Mouse (Mus musculus): Measurements from ENCODE around the gene Nos2.

Gene Nos2

GRCm38 (mm10) chr11:78920411-78920939 is at the start of gene Nos2:
Gene Nos2, plus strand, starts transcription at chr11:78920787.
- no peak for DNase-seq

DNA sequence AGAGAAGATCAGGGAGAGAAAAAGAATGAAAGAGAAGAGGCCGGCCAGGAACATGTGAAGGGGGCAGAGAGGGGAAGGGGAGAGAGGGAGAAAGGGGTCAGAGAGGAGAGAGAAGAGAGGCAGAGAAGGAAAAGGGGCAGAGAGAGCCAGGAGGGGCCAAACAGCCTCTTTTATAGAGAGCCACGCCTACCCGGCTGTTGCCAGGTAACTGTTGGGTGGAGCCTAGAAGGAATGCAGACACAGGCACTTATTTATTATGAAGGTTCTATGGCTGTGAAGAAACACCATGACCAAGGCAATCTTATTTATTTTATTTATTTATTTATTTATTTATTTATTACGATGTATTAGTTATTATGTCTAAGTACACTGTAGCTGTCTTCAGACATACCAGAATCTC is 49.7 kb upstream of the Nos2 start:
- no peak for DNase-seq

GRCm38 (mm10) chr11:78872782-78873181 is 47.8 kb upstream of the Nos2 start:
- DNase-seq, result no peak

DNA sequence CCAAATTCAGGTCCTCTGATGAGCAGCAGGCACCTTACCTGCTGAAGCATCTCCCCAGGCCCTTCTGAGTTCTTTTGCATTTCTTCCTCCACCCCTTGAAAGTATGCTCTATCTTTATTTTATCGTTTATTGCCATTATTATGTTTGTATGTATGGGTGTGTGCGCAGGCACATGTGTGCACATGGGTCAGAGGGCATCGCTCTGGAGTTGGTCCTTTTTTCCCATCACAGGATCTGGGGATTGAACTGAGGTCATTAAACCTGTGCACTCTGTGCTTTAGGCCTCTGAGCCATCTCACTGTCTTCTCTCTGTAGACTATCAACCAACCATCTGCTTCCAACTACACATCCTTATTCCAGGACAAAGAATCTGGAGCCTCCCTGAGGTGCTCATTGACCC is 40.9 kb upstream of the Nos2 start:
- no peak for DNase-seq

GRCm38 (mm10) chr11:78886693-78887092 is 33.9 kb upstream of the Nos2 start:
- DNase-seq, result peak; percentile 2

GRCm38 (mm10) chr11:78887102-78887971 is 33.2 kb upstream of the Nos2 start:
- DNase-seq, result peak; percentile 75

GRCm38 (mm10) chr11:78889156-78889555 is 31.4 kb upstream of the Nos2 start:
- no peak for DNase-seq

GRCm38 (mm10) chr11:78896357-78897123 is 24.0 kb upstream of the Nos2 start:
- no peak for DNase-seq

DNA sequence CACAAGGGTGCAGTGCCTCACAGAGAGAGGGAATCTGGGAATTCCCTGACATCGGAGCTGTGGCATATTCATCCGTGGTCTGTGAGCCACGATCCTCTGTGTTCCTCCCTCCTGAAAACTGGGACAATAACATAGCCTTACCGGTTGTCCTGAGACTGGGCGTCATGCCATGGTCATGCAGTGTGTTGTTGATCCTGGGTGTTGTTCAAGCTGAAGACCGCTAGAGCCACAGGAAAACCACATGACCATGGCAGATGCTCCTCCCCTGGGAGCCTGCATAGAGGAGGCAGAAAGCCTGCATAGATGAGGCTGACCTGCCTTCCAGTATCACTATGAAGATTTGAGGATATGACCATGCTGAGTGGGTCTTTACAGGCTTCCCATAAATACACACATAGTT is 5.1 kb upstream of the Nos2 start:
- DNase-seq, result peak; percentile 6

GRCm38 (mm10) chr11:78916410-78916809 is 4.2 kb upstream of the Nos2 start:
- no peak for DNase-seq

- DNase-seq, result no peak
These were observed 842 bp upstream of the Nos2 start for GRCm38 (mm10) chr11:78919745-78920144.

DNA sequence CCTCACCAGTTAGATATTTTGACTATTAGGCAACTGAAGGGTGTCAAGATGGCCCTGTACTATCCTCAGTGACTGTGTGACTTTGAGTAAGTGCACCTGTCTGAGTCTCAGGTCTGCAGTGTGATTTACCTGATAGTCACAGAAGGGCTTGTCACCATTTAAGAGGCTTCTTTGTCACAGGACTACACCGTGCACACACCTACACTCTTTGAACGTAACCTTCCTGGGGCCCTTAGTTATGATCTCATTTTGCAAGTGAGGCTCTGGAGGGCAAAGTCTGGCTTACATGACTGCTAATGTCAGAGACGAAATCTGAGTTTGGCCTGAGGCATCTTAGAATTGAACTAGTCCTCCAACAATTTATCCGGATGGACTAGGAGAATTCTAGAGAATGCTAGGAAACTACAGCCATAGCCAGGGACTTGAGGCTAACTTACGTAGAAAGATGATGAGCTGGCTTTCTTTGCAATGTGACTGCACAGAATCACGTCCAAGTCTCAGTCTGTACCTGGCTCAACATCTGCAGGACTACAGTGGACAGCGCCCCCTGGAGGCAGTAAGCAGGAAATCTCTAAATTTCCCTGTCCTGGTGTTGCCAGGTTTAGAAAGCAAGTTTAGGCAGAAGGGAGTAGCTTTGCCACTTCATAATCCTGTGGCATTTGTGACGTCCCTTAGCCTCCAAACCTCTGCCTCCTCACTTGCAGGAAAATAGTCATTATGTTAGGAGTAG is 2.3 kb downstream of the Nos2 start:
- no peak for DNase-seq

GRCm38 (mm10) chr11:78924111-78924510 is 3.5 kb downstream of the Nos2 start:
- DNase-seq, result no peak

DNA sequence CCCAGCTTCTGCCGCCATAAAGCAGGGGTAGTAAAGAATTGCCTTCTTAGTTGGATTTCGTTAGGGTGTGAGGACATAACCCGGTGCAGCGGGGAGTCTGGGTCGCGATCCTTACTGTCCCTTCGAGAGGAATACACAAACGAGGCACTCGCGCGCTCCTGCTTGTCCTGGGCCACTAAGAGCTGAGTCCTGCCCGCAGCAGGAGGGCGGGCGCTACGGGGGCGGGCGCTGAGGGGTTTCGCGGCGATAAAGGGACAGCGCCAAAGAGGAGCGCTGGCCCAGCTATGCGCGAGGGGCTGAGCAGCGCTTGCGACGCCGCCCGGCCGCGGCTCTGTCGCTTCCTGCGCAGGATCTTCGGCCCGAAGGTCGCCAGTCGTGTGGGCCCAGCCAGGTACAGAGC is 4.3 kb downstream of the Nos2 start:
- no peak for DNase-seq

DNA sequence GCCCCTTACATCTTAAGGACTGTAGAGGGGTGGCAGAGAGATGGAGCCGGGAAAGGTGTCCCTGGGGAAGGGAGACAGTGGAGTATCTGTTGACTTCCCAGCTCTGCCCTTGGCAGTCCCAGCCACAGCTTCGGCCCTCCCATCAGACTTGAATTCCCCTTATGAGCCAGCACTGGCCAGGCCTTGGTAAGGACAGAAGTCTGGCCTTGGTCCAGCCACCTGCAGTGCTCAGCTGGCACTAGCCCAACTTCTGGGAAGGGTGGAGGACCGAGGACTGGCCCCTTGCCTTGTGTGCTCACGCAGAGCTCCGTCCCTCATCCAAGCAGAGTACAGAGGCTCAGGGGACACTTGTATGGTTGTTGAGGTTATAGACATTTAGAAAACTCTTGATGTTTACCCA is 8.8 kb downstream of the Nos2 start:
- DNase-seq, result peak; percentile 79

DNA sequence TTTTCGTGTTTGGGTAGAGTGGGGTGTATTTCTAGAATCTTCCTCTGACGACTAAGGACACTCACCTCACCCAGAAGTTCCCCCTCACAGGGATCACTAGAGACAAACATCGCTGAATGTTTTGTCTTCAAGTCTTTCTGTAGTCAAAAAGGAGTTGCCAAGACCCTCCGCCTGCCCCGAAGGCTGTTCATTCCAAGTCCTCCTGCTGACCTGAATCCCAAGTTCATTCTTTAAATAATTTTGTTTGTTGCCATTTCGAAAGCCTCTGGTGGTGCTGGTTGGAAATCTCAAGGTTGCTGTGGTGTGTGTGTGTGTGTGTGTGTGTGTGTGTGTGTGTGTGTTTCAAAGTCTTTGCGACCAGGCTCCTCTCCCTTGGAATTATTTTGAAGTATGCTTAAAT is 13.7 kb downstream of the Nos2 start:
- DNase-seq, result no peak

DNA sequence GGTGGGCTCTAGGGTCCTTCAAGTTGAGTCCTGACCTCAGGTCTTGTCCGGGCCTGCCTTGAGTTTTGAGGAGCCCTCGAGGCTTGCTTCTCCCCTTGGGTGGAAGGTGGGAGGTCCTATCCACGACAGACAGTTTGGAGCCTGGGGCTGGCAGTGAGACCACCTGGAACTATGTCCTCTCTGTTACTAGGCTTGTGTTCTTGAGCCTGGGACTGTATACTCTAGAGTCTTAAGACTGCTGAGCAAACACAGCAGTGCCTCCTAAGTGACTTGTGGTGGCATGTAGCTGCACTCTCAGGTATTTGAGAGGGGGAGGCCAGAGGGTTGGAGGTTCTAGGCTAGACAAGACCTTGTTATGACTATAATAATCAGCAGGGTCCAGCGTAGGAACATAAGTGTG is 14.1 kb downstream of the Nos2 start:
- no peak for DNase-seq

GRCm38 (mm10) chr11:78935178-78935577 is 14.6 kb downstream of the Nos2 start:
- no peak for DNase-seq

DNA sequence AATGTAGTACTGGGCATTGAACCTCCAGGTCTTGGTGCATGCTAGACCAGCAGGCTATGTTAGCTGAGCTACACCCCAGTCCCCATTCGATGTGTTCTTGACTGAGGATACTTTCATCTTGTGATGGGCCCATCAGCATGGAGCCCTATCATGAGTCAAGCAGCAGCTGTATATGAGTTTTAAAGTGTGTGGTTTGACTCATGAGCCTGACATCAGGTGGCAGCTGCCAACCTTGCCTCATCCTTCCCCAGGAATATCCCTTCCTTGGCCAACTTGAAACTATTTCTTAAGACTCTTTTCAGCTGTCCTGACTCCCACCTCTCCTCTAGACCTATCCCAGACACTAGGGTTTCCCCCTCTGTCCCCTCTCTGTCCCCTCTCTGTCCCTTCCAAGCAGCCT is 22.5 kb downstream of the Nos2 start:
- no peak for DNase-seq

DNA sequence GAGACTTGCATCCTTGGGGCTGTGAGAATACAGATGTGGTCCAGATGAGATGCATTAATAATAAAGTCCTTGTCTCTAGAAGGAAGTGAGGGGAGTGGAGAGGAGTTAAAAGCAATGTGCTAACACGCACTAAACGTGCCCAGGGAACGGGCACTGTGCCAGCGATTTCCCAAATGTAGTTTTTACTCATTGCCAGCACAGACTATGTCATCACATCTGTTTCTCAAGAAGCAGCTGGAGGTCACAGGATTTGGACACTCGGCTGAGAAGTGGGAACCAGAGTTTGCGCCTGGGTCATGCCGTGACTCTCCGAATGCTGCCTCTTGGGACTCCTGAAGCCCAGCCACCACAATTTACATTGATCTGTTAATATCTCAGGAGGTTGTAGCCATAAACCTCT is 29.8 kb downstream of the Nos2 start:
- no peak for DNase-seq

DNA sequence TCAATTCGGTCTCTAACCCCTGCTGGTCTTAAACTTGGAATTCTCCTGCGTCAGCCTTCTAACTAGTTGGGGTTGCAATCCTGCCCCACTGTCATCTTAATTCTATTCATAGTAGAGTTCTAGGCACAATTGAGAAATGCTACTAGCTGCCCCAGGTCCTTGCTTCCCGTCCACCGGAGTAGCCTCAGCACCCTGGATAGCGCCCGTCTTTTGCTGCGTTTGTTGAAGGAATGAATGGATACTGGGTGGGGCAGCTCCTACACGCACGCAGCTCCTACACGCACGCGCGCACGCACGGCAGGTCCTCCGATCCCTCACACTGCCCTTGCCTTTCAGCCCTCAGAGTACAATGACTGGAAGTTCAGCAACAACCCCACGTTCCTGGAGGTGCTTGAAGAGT is 31.9 kb downstream of the Nos2 start:
- DNase-seq, result no peak

GRCm38 (mm10) chr11:78956260-78956659 is 35.7 kb downstream of the Nos2 start:
- DNase-seq, result peak; percentile 66

- DNase-seq, result no peak
These were observed 38.8 kb downstream of the Nos2 start for GRCm38 (mm10) chr11:78959367-78959766.
